Mouse (Mus musculus): ENCODE data around the gene 4930480E11Rik. TPM values are rescaled to one million over a fixed set of nuclear protein-coding genes. Genes with fewer than 3 reads are reported as not detected.
"Not testable (repeated sequence)": the region's sequence is repeated elsewhere in the genome, so short reads cannot be mapped to it uniquely, and the experiment has no call there.

4930480E11Rik gene
- not detected for total RNA-seq (2021)

DNA sequence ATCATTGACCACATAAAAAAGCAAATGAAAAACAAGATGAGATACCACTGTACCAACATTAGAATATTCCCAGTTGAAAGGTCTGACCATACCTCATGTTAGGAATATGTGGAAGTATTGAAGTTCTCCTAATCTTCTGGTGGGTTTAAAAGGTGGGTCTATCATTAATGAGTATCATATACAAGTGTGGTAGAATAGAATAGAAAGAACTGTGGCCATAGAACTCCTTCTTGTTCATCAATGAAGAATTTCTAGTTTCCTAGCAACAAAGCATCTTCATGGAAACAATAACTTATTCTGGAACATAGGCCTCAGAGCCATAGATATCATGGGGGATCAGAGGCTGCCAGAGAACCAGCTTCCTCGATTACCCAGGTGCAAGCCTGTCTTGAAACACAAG lies at the start of gene 4930480E11Rik:
Gene 4930480E11Rik (plus strand): TSS at position 301 of the 400 bp plus-strand sequence.
- intact Hi-C loops (cut with DNase I) = no loop called here
- no peak for DNase-seq (ENCODE audit: low spot score in 2 of 2)

DNA sequence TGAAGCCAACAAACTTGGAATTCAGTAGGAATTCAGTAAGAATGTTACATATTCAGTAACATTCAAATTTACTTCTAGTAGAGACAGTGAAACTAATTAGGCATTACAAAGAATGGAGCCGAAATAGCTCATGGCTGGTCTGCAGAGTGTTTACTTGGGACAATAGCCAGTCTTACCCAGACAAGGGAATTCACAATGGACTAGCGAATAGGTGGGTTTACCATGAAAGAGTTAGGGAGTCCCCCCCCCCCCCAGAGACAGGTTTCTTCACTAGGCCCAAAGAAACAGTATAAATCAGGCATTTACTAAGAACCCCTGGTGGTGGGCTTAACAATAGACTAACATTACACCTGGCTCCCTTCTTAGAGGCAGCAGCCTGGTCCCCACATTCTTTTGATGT lies 33.9 kb downstream of the 4930480E11Rik start:
- DNase-seq (ENCODE audit: low spot score in 2 of 2); intact Hi-C loops (cut with DNase I): not testable (repeated sequence)

Other genes with a start within 250 kb of the 4930480E11Rik start
- gene Gm5938, start 244.2 kb upstream of the 4930480E11Rik start, total RNA-seq (2021) = not detected
- gene Obp1b, start 182.9 kb upstream of the 4930480E11Rik start, total RNA-seq (2021) = not detected
- not detected for gene Gm14743, start 123.7 kb upstream of the 4930480E11Rik start, total RNA-seq (2021)
- 1 to 10 TPM; 3.7 to 5.1 TPM for gene Prrg1, start 214.3 kb downstream of the 4930480E11Rik start, total RNA-seq (2021)

All from left cerebral cortex, postnatal 36 days (tissue).